Mouse (Mus musculus): ENCODE data around the gene Irak2. TPM values are rescaled to one million over a fixed set of nuclear protein-coding genes. Genes with fewer than 3 reads are reported as not detected.

Irak2 gene
- total and polyA plus RNA-seq, 3 experiments, result 30.0 to 39.5 (median 32.5) TPM

DNA sequence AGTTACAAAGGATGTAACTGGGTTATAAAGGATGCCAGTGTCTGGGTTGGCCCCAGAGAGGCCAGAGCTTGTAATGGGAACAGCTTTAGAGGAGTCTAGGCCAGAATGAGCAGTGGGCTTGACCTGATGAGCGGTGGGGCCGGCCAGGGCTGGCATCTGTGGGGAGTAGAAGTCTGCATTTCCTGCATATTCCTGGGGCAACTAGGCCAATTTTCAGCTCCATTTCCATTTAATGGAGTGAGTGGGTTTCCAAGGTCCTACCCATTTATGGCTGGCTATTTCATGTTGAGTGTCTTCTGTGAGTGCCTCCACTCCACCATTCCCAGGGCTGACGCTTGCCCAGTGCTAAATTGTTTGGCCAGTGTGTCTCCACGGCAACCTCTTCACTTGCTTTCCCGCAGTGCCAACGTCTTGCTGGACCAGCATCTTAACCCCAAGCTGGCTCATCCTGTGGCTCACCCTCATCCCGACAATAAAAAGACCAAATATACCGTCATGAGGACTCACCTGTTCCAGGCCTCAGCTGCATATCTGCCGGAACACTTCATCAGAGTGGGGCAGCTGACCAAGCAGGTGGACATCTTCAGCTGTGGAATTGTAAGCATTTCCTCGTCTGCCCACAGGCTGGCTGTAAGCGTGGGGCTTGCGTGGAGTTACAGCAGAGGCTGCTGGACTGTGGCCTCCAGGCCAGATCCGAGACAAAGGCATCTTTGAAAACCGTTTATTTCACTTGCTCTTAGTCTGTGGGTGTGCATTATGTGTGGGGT lies 40.2 kb downstream of the Irak2 start:
- TF ChIP-seq MAX (IDR thresholded peaks at IDR 0.05; ENCODE audit: low read length), result no peak
- TF ChIP-seq ETS1 (conservative IDR thresholded peaks at IDR 0.05; ENCODE audit: low read depth, low read length), result no peak
- no peak for TF ChIP-seq CTCF (conservative IDR thresholded peaks at IDR 0.05 in 1 of 2, IDR thresholded peaks at IDR 0.05 in 1 of 2; ENCODE audit: low read depth in 2 of 2, low read length in 2 of 2)
- no peaks in the 10 kb centered on the region for H3K9me3 ChIP-seq (replicated peaks; ENCODE audit: low read length)
- no peak overlapping the region for H3K27ac ChIP-seq (ENCODE audit: insufficient read depth, low read depth)
- H3K9ac ChIP-seq (ENCODE audit: insufficient read depth, low read depth), result no peak overlapping the region
- H3K27me3 ChIP-seq (replicated peaks), result no peaks in the 10 kb centered on the region
- H3K4me2 ChIP-seq (ENCODE audit: insufficient read depth, low read depth, poor library complexity, severe bottlenecking), result no peak overlapping the region
- H3K79me2 ChIP-seq (replicated peaks; ENCODE audit: control insufficient read depth, extremely low read depth, insufficient read depth, poor library complexity, severe bottlenecking), result peaks cover 3% of the 10 kb centered on the region; the same call in 1 of the 2 replicates
- peaks cover 76 to 92% of the 10 kb centered on the region in 2 experiments for H3K36me3 ChIP-seq (replicated peaks in 1 of 2; ENCODE audit: control insufficient read depth in 1 of 2, insufficient read depth in 1 of 2, low read length in 1 of 2)
- in situ Hi-C loops (cut with MboI; ENCODE audit: low pct_ligation_motif_present, low pct_unique_long_range_greater_than_20kb, low sequenced_read_pairs), result loop anchor here (5.0 kb wide), 1 partner anchor 41 kb away; the partner anchor contains the start of gene Irak2
- no peak for DNase-seq (ENCODE audit: extremely low read depth)
- no peak overlapping the region for H3K4me3 ChIP-seq (replicated peaks in 1 of 3; ENCODE audit: low read depth in 2 of 3, low read length in 2 of 3, poor library complexity in 1 of 3)
- dilution Hi-C loops (cut with MboI; ENCODE audit: extremely low pct_ligation_motif_present, extremely low pct_unique_long_range_greater_than_20kb, low sequenced_read_pairs), result no loop called here
- peaks cover 19 to 72% of the 10 kb centered on the region in 2 experiments for H3K4me1 ChIP-seq (ENCODE audit: control insufficient read depth in 1 of 2, insufficient read depth in 2 of 2)

GRCm38 (mm10) chr6:113679993-113680566 lies 41.8 kb downstream of the Irak2 start:
- no peak for DNase-seq (ENCODE audit: extremely low read depth)
- Histone ChIP-seq H3K4me2 (ENCODE audit: insufficient read depth, low read depth, poor library complexity, severe bottlenecking) (no peak overlapping the region), H3K9ac (ENCODE audit: insufficient read depth, low read depth) (no peak overlapping the region), H3K27ac (ENCODE audit: insufficient read depth, low read depth) (peak overlapping the region; percentile 66), H3K9me3 (replicated peaks; ENCODE audit: low read length) (no peaks in the 10 kb centered on the region), H3K79me2 (replicated peaks; ENCODE audit: control insufficient read depth, extremely low read depth, insufficient read depth, poor library complexity, severe bottlenecking) (peaks cover 3% of the 10 kb centered on the region), H3K4me3 (replicated peaks in 1 of 3; ENCODE audit: low read depth in 2 of 3, low read length in 2 of 3, poor library complexity in 1 of 3) (no peak overlapping the region), H3K36me3 (replicated peaks in 1 of 2; ENCODE audit: control insufficient read depth in 1 of 2, insufficient read depth in 1 of 2, low read length in 1 of 2) (peaks cover 75 to 93% of the 10 kb centered on the region in 2 experiments), H3K27me3 (replicated peaks) (no peaks in the 10 kb centered on the region), H3K4me1 (ENCODE audit: control insufficient read depth in 1 of 2, insufficient read depth in 2 of 2) (peaks cover 15 to 62% of the 10 kb centered on the region in 2 experiments)
- dilution Hi-C loops (cut with MboI; ENCODE audit: extremely low pct_ligation_motif_present, extremely low pct_unique_long_range_greater_than_20kb, low sequenced_read_pairs), result no loop called here
- no peak for TF ChIP-seq USF1 (IDR thresholded peaks at IDR 0.05; ENCODE audit: low read depth, low read length)
- no peak for TF ChIP-seq NRF1 (IDR thresholded peaks at IDR 0.05; ENCODE audit: low read depth, low read length)
- TF ChIP-seq ZNF384 (IDR thresholded peaks at IDR 0.05; ENCODE audit: low read depth, low read length), result no peak
- TF ChIP-seq MAX (IDR thresholded peaks at IDR 0.05; ENCODE audit: low read length), result no peak
- TF ChIP-seq NELFE (IDR thresholded peaks at IDR 0.05; ENCODE audit: low read depth, low read length), result no peak
- TF ChIP-seq ETS1 (conservative IDR thresholded peaks at IDR 0.05; ENCODE audit: low read depth, low read length), result no peak
- in situ Hi-C loops (cut with MboI; ENCODE audit: low pct_ligation_motif_present, low pct_unique_long_range_greater_than_20kb, low sequenced_read_pairs), result loop anchor here (5.0 kb wide), 1 partner anchor 43 kb away; the partner anchor contains the start of gene Irak2

DNA sequence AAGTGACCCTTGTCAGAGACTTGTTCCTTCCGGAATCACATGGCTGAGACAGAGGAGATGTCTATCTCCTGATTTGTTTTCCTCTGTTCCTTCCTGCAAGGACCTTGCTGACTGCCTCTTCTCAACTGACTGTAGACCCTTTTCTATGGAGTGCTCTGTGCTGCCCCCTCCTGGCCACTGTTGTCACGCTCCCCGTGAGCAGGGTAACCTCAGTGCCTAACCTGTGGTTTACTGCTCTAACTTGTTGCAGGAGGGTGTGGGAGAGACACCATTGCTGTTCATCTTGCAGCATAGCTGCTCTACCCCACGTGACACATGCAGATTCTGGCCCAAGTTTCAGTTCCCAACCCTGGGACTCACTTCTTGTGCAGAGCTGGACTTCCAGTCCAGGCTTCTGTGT lies 43.0 kb downstream of the Irak2 start:
- Histone ChIP-seq H3K9me3 (replicated peaks; ENCODE audit: low read length) (no peaks in the 10 kb centered on the region), H3K79me2 (replicated peaks; ENCODE audit: control insufficient read depth, extremely low read depth, insufficient read depth, poor library complexity, severe bottlenecking) (peaks cover 3% of the 10 kb centered on the region), H3K27ac (ENCODE audit: insufficient read depth, low read depth) (no peak overlapping the region), H3K27me3 (replicated peaks) (no peaks in the 10 kb centered on the region), H3K4me2 (ENCODE audit: insufficient read depth, low read depth, poor library complexity, severe bottlenecking) (no peak overlapping the region), H3K36me3 (replicated peaks in 1 of 2; ENCODE audit: control insufficient read depth in 1 of 2, insufficient read depth in 1 of 2, low read length in 1 of 2) (peaks cover 75 to 94% of the 10 kb centered on the region in 2 experiments), H3K9ac (ENCODE audit: insufficient read depth, low read depth) (no peak overlapping the region), H3K4me1 (ENCODE audit: control insufficient read depth in 1 of 2, insufficient read depth in 2 of 2) (peaks cover 15 to 51% of the 10 kb centered on the region in 2 experiments), H3K4me3 (replicated peaks in 1 of 3; ENCODE audit: low read depth in 2 of 3, low read length in 2 of 3, poor library complexity in 1 of 3) (no peak overlapping the region)
- in situ Hi-C loops (cut with MboI; ENCODE audit: low pct_ligation_motif_present, low pct_unique_long_range_greater_than_20kb, low sequenced_read_pairs), result no loop called here
- no peak for TF ChIP-seq MAZ (IDR thresholded peaks at IDR 0.05; ENCODE audit: low read depth, low read length)
- TF ChIP-seq USF1 (IDR thresholded peaks at IDR 0.05; ENCODE audit: low read depth, low read length), result peak; percentile 49
- peak; percentile 86 to 97 for TF ChIP-seq CTCF (conservative IDR thresholded peaks at IDR 0.05 in 1 of 2, IDR thresholded peaks at IDR 0.05 in 1 of 2; ENCODE audit: low read depth in 2 of 2, low read length in 2 of 2)
- no peak for TF ChIP-seq POLR2AphosphoS2 (IDR thresholded peaks at IDR 0.05; ENCODE audit: low read depth, low read length)
- no peak for TF ChIP-seq CHD1 (IDR thresholded peaks at IDR 0.05; ENCODE audit: low read depth, low read length)
- no peak for TF ChIP-seq RCOR1 (conservative IDR thresholded peaks at IDR 0.05; ENCODE audit: low read depth, low read length)
- TF ChIP-seq JUN (IDR thresholded peaks at IDR 0.05; ENCODE audit: insufficient read depth, low read depth, low read length), result no peak
- TF ChIP-seq IRF4 (IDR thresholded peaks at IDR 0.05; ENCODE audit: low read depth, low read length), result peak; percentile 38; the same call in 1 of the 2 replicates
- no peak for TF ChIP-seq E2F4 (IDR thresholded peaks at IDR 0.05; ENCODE audit: insufficient replicate concordance, low read depth, low read length)
- TF ChIP-seq BHLHE40 (IDR thresholded peaks at IDR 0.05; ENCODE audit: low read depth, low read length), result peak; percentile 64
- 0 out of 2 replicates have a peak, but pooled peaks have one; percentile 15 for TF ChIP-seq POLR2A (IDR thresholded peaks at IDR 0.05; ENCODE audit: low read depth, low read length)
- TF ChIP-seq ZKSCAN1 (IDR thresholded peaks at IDR 0.05; ENCODE audit: borderline replicate concordance, low read depth, low read length), result no peak
- no peak for TF ChIP-seq UBTF (IDR thresholded peaks at IDR 0.05; ENCODE audit: low read depth, low read length)
- TF ChIP-seq SMC3 (IDR thresholded peaks at IDR 0.05; ENCODE audit: low read depth, low read length), result peak; percentile 96
- peak; percentile 74 for TF ChIP-seq RAD21 (IDR thresholded peaks at IDR 0.05; ENCODE audit: low read depth, low read length)
- TF ChIP-seq PAX5 (IDR thresholded peaks at IDR 0.05; ENCODE audit: low read length), result no peak
- no peak for TF ChIP-seq HCFC1 (IDR thresholded peaks at IDR 0.05; ENCODE audit: low read depth, low read length)
- peak; percentile 36; the same call in 1 of the 2 replicates for TF ChIP-seq ZC3H11A (IDR thresholded peaks at IDR 0.05; ENCODE audit: low read depth, low read length)
- dilution Hi-C loops (cut with MboI; ENCODE audit: extremely low pct_ligation_motif_present, extremely low pct_unique_long_range_greater_than_20kb, low sequenced_read_pairs), result no loop called here
- DNase-seq (ENCODE audit: extremely low read depth), result peak; percentile 87
